Mouse (Mus musculus): ENCODE measurements around the gene Lyrm4.

The Lyrm4 gene

DNA sequence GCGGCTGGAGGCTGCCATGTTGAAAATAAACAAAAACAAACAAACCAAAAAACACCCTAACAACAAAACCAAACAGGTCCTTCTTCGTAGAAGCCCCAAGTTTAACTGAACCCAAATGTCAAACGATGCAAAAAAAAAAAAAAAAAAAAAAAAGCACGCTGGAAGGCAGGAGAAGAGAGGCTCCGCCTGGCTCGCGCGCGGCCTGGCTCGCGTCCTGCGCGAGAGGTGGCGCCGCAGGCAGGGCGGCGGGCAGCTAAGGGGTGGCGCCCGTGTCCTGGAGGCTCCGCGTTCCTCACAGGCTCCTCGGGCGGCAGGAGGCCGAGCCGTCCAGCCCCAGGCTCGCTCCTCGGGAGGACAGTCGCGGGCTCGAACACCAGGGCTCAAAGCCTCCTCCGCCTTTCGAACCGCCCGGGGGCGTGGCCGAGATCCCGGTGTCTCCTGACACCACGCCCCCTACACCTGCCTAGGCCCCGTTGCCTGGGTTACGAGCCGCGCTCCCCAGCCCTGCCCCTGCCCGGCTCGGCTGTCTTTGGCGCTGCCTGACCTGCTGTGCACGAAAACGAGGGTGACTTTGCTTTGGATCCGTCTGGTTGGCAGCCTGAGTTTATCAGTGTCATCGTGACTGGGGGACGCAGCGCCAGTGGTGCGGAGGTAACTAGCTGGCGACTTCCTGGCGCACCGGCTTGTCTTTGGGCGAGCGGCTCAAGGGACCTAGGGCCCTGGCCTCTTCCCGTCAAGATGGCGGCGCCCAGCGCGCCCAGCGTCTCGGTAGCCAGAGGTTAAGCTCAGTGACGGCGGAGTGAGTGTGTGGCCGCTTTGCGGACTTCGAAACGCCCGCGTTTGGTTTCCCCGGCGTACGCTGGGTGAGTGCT is at the start of gene Lyrm4, which contains the start of gene Fars2:
Gene Lyrm4, minus strand, starts transcription at position 384 of the 872 bp plus-strand sequence.
Gene Fars2, plus strand, starts transcription at position 270 of the 872 bp plus-strand sequence.
- peak; percentile 98 for DNase-seq

DNA sequence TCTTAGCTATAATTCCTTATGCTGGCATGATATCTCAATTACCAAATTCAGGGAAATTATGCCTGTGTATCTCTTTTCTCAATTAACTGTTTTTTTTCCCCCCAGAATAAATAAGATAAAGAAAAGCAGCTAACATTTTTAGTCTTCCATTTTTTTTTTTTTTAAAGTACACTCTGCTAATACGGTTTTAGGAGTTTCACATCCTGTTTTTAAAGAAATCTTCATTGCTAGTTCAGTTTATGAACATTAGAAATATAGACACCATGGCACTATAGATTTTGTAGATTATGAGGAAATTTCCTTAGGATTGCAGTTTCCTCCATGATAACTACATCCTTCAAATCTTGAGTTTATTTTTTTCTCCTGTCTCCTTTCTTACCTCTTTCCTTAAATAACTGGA is 46.6 kb upstream of the Lyrm4 start:
- DNase-seq, result no peak

DNA sequence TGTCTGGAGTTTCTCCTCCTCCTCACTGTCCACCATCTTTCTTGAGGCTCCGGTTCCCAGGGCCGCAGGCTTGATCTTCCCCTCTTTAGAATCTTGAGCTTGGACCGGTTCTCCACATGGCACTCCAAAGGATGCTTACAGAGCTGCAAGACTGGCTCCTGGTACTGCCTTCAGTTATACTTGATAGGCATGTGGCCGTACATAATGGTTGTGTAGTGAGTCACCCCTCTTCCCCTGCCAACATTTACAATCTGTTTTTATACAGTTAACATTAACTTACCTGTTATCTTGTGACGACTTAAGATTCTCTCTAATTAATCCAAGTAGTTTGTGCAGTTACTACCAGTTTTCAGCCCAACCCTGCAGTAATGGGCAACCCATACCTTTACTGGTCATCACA is 46.1 kb upstream of the Lyrm4 start:
- no peak for DNase-seq

DNA sequence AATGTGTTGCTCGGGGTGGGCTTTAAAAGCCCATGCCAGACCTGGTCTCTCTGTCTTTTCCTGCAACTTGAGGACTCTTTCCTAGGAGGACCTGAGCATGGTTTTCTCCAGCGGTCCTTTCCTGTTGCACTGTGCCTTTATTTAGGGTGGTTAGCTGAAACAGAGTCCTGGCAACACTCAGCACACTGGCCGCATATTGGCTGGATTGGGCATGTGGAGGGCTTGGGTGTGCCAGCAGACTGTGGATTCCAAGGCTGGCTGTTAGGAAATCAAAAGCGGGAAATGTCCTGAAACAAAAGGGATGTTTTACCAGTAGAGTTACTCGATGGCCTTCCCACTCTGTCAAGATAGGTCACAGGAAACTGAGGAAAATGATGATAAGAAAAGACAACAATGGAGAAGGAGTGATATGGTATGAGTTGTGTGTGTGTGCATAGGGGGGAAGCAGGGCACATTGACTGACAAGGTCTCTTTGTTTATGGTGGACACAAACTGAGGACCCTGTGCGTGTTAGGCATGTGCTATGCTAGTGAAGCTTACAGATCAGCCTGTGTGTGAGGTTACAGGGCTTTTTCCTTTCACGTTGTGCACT is 39.1 kb upstream of the Lyrm4 start:
- DNase-seq, result no peak

DNA sequence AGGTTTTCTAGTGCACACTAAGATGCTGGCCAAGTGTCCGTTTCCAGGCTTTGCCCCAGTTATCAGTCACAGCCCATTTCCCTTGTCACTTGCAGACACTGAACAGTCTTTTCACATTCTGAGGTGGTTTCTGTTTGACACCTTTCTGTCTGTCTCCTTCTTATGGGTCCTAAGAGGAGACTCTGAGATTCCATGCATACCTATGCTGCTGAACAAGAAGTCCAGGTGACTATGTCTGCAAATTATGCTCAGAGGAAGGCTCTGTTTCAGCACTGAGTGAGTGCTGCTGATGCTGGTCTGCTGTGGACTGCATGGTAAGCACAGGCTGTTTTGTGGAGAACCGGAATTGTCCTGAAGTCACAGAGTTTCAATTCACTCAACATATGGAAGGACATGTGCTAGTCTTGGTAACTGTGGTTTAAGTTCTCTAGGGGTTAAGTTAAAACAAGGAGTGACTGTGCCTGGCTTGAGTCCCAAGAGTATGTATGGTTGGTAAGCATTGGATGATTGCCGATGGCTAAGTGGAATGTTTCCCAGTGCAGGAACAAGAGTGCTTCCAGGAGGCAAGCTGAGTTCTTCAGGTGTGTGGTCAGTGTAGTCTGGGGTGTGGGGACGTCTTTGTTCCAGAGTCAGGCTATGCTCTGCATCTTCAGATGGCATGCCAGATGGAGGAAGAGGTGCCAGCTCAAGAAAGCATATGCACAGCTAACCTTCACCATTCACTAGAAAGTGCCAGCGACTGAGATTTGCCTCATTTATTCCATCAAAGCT is 35.6 kb upstream of the Lyrm4 start:
- DNase-seq, result no peak

DNA sequence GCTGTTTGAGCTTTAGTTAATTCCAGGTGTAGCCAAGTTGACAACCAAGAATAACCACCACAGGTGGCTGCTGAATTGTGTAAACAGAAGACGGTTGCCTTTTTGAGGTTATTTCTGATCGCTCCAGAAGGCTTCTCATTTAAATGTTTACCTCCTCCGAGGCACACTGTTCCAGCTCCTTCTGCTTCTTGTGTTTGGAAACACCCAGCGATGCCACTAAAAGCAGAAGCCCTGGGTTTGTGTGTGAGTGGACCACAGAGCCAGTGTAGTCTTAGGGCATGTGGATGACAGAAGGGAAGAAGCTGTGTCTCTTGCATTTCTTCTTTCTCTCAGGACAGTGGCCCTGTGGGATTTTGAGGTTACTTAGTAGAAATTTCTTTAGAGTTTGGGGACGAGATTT is 32.9 kb upstream of the Lyrm4 start:
- DNase-seq, result no peak

DNA sequence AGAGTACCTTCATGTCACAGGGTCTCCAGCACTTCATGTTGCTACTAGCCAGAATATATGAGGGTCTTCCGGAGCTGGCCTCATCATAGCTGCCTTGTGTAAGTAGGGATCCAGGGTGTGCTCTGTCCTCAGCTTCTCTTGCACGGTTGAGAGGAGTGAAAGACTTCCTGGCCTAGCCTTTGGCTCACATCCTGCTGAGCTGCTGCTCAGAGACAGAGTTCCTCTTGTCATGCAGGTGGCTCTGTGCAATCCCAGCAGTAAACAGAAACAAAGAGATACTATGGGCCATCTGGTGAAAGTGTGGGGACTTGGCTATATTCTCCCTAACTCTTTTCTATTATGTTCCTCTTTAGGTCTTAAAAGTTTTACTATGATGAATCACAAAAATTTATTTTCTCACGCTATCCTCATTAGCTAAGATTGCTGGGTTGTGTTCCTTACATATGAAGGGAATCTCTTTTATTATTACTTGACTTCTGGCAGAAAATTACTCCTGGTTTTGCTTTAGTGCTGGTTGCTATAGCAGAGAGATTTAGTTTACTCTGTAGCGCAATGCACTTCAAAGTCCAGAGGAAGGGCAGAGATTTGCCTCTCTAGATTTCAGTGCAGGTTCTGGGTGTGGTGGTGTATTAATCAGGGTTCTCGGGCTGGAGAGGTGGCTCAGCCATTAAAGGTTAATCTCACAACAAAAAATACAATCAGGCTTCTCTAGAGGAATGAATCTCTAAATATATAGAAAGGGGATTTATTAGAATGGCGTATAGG is 32.0 kb upstream of the Lyrm4 start:
- no peak for DNase-seq

DNA sequence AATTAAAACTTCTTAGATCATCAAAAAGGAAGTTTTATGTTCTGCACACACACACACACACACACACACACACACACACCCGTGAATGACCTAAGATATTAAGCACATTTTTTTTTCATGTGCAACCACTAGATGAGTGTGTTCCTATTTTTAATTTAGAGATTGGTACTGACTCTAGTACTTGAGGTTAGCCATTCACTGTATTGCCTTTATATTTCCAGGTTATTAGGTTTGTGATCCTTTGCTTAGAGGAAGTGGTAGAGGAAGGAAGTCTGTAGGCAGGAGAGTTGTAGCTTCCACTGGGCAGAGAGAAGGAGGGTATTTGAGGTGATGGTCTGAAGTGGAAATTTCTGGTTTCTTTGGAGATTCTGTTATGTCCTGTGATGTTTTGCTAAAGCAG is 28.3 kb upstream of the Lyrm4 start:
- no peak for DNase-seq

DNA sequence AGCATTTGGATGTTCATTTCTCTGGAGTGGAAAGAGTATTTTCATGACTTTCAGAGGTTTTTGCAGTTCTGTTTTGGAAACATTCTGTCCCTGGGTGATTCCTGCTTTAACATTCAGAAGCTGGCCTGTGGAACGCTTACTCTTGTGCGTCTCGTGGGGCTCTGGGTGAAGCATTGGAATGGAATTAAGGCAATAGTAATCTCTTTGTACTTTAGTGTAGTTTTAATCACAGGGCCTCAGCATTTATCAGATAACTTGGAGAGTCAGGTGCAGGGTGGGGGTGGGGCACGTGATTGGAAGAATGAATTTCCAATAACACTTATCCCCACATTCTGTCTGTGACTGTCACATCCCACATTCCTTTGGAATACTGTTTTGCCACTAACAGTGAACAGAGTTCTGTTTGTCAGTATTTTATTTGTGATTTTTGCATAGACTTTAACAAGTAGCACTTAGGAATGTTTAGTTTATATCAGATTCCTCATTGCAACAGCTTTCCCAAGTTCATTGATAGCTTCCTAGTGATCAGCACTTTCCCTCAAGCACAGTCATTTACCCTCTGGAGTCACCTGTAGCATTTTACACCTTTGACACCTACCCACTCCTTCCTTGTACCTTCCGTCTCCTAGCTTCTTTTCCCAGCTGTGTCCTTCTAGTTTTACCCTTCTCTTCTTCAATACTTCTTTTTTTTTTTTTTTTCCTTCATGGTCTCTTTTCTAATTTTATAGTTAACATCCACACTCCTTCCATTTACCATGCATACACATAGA is 23.1 kb upstream of the Lyrm4 start:
- DNase-seq, result no peak

DNA sequence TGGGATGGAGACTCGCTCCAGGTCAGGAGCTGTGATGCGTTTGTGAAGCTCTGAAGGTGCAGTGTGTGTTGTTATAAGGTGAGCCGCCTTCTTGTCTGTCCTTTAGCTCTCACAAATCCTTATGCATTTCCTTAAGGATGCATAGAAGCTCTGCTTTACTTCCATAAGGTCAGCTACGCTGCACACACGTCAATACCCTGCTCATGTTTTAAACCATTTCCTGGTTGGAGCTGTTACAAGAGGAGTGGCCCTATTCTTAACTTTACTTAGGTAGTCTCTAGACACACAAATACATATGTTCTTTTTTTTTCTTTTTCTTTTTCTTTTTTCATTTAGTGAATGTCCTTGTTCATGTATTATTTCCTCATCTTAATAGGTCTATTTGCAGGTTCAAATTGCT is 22.4 kb upstream of the Lyrm4 start:
- DNase-seq, result no peak

DNA sequence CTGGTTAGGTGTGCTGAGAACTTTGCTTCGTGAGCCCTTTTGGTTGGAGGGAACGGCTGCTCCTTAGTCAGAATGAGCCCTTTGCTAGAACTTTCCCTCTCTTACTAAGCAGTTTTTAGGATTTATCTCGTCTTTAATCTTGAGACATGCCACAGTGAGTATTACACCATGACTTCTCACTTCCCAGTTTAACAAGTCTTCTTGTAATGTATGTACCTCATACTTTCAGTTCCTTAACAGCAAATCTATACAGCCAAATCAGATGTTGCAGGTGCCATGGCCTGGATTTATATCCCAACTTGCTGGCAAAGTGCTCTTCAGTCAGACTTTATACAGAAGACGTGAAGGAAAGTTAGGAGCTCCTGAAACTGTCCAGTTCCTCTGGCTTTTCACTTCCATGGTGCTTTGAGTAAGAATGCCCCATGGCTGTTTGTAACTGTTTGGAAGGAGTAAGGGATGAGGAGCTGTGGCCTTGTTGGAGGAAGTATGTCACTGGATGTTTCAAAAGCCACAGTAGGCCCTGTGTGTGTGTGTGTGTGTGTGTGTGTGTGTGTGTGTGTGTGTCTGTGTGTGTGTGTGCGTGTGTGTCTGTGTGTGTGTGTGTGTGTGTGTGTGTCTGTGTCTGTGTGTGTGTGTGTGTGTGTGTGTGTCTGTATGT is 14.8 kb upstream of the Lyrm4 start:
- no peak for DNase-seq

DNA sequence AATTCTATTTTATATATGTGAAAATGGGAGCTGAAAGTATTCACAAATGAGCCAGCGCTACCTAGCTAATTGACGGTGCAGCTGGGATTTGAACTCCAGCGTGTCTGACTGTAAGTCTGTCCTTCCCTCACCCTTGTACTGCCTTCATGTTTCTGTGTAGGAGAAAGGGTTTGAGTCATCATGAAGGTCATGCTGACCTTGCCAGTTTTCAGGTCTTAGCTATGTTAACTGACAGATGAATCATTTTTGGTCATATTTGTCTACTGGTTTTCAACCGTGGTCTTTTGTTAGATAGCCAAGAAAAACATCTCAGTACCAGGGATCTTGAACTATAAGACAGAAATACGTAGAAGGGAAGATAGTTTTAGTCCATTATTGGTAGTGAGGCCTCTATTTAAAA is 14.1 kb upstream of the Lyrm4 start:
- no peak for DNase-seq

DNA sequence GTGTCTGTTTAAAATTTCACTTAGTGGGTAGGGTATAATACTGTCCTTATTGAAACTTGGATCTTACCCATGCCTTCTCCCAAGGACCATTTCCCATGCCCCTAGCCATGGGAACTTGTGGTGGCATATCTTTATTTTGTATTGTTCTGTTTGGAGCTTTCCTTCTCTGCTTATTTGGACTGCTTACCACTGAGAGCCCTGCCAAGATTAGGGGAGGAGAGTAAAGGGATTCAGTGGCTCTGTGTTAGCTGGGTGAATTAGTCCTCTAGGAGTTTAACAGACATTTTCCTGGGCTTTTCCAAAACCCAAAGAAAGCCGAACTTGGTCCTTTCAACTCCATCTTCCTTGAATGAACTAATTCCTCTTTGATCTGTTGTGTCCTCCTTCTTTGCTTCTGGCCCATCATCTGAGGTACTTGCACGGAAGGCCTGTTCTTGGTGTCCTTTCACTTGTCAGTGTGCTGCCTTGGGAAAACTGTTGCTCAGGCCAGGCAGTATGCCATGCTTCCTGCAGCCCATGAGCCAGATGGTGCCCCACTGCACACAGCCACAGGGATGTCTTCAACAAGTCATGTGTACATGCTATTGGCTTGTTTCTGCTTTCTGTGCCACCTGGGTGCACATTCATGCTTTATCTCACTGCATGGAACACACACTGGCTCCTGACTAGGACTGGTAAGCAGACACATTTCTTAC is 12.2 kb upstream of the Lyrm4 start:
- no peak for DNase-seq

DNA sequence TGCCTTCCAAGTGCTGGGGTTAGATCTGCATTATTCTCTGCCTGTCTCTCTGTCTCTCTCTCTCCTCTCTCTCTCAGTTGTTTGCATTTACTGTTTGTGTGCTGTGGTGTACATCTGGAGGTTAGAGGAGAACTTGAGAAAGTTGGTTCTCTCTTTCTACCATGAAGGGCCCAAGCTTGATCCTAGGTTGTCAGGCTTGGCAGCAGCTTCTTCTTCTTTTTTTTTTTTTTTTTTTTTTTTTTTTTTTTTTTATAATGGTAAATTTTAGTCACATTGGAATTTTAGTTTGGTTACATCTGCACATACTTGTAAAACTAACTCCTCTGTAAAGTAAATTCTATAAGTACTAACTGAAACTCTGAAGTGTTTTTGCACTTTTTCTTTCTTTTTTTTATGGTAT is 3.3 kb upstream of the Lyrm4 start:
- no peak for DNase-seq

DNA sequence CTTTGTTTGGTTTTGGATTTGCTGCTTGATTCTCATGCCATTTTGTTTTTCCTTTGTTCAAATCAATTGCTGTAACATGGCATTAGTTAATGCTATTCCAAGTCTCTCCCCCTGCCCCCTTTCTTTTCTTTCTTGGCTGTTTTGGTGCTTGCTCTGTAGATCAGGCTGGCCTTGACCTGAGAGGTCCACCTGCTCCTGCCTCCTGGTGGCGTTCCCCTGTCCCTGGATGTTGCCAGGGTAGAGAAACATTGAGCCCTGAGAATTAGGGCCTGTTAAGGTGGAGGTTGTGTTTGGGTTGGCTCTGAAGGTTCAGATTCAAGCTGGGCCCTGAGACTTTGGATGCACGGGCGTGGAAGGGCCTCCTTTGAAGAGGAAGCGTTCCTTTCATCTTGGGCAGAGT is 2.4 kb upstream of the Lyrm4 start:
- no peak for DNase-seq

DNA sequence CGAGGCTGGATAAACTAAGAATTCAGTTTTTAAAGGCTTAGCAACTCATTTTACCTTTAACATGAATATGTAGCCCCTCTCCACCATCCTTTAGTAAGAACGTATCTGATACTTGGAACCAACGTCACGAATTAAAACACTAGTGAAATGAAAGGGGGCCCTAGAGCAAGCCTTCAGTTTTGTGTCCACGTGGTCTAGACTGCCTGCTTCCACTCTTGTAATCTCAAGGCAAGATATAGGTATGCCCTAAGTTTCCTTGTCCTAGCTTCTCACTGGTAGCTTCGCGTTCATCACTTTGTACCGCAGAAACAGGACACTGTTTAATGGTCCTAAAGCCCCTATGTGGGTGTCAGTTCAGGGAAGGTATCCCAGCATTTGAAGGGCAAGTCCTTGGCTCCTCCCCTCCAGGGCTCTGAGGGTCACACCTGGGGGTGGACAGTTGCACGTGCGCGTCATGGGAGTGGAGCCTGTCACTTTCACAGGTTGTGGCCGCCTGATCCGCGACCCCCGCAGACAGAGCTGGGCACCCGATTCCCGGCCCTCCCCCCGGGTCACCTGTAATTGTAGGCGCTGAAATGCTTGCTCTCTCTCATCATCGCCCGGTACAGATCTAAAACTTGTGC is 695 bp downstream of the Lyrm4 start:
- peak; percentile 72 for DNase-seq

DNA sequence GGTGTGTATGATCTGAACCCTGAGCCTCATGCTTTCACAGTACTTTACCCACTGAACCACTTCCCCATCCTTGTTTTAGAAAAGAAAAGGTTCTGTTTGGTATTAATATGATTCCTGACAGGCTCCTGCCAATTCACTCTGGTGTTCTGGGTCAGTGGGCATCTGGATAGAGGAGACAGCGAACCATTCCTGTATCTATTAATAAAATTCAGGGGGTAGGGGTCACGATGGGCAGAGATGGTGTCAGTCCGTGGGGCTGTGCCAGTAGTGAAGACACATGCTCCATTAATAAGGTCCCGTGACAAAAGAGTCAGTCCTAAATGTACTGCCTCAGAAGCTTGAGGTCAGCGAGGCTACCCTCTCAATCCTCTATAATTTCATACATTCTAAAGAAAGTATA is 4.1 kb downstream of the Lyrm4 start:
- DNase-seq, result no peak

DNA sequence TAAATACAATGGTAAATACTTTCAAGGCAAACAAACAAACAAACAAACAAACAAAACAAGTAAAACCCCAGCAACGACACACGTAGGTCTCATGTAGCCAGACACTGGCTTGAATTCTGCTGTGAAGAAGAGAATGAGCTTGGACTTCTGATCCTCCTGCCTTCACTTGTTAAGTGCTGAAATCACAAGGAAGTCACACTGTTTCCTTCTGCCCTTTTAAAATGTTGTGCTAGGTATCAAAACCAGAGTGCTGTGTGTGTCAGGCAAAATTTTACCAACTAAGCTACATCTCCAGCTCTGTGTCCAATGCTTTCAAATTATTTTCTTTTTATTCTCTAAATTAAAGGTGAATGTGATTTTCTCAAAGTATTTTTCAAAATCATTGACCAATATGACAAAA is 6.0 kb downstream of the Lyrm4 start:
- DNase-seq, result no peak

DNA sequence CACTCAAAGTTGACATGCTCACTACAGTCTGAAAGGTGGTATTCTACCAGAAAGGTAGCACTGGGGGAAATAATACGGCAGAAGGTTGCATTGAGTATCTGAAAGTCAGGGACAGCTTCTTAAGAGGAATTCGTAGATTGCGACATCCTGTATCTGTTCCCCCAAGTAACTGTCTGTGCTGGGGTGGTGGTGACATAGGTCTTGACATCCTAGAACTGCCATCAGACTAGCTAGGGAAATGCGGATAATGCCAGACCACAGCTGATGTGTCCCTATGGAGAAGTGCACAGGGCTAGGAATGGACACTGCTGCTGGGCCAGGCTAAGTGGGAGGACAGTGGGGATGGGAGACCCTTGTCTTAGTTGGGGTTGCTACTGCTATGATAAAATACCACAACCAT is 8.8 kb downstream of the Lyrm4 start:
- DNase-seq, result no peak

DNA sequence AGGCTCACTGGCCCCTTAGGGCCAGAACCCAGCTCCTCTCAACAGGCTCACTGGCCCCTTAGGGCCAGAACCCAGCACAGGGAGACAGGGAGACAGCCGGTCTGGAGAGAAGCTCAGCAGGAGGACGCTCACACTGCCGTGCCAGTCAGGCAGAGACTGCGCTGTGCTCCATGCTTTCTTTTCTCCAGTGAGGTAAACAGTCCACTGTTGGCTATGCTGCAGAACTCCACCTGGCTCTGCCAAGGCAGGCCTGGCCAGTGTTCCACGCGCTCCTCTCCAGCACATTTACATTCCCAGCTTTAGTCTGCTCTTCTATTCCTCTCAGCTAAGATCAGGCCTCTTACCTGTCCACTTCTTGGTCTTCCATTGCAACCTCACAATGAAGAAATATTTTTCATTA is 11.7 kb downstream of the Lyrm4 start:
- DNase-seq, result no peak
